Mouse (Mus musculus): ENCODE measurements around the gene Dnase1l1. TPM values are rescaled to one million over a fixed set of nuclear protein-coding genes. Genes with fewer than 3 reads are reported as not detected.

The Dnase1l1 gene
- 21.8 and 24.2 TPM in 2 replicates for polyA plus RNA-seq (2012; rRNA removed)

DNA sequence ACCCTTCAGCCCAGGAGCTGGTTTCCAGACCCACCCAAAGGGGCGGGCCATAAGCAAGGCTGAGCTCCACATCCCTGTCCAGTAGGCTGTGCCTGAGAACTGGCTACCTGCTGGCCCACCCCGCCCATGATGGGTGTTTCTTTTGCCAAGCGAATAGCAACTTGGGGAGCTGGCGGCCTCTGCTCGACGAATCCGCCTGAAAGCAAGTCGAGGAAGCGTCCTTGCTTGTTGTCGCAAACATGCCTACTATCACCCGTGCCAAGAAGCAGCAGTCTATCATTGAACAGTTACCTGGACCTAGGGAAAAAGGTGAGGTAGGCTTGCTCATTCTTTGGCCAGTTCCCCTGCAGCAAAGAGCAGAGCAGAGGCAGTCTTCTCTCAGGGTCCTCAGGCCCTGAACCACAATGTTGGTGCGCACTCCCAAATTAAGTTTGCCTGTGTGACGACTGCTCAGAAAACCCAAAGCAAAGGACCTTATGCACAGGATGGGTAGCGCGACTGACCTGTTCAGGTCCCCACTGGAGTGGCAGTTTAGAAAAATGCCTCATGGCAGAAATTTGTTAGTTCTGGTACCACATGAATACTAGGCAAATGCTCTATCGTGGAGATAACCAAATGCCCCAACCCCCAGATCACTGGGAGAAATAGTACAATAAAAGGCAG lies at the start of gene Dnase1l1, which contains the start of gene Taz:
Gene Dnase1l1 (minus strand): TSS at position 606 of the 663 bp plus-strand sequence.
Gene Taz (plus strand): TSS at position 181 of the 663 bp plus-strand sequence.

DNA sequence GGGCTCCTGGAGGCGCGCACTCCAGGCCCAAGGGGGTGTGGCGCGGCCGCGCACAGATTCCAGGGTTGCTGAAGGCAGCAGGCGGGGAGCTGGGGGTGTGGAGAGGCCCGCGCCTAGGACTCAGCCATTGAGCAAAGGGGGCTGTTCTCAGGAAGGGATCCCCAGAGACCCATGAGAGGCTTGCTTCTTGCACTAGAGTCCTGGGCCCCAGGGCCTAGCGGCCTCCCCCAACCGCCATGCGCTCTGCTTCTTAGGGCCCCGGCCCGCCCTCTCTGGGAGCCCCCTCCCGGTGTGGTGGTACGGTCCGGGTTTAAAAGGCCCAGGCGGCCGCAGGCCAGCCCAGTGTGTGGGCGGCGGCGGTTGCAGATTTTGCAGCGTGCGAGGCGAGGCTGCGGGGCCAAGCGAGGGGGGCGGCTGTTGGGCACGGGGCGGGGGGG lies 46.6 kb upstream of the Dnase1l1 start, which contains the start of gene Plxna3:
Gene Plxna3 (plus strand): TSS at position 342 of the 437 bp plus-strand sequence.

DNA sequence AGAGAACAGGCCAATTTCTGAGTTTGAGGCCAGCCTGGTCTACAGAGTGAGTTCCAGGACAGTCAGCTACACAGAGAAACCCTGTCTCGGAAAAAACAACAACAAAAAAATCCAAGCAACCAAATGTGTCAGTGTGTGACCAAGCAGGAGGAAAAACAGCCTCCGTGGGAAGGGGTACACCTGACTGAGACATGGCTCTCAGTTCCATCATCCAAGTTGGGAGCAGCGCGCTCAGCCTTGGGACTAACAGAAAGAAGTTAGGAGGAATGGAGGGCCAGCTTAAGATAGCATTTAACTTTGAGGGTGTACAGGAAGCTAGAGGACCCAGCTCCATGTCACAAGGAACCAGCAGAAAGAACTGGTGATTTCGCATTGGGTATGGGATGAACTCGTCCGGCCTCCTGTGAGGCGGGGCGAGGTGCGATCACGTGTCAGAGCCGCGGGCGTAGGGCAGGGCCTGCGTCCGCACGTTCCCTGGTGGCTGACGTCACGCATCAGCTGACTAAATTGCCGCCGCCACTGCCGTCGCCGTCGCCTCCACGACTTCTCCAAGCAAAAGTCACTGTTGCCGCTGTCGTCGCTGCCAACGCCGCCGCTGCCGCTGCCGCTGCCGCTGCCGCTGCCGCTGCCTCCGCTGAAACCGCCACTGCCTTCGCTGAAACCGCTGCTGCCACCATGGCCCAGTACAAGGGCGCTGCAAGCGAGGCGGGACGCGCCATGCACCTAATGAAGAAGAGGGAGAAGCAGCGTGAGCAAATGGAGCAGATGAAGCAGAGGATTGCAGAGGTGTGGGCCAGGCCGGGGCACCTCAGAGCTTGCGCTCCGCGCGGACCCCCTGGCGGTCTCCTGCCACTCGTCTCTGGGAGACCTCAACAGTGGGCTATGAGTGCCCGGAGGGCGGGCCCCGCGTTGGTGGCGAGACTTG lies 30.7 kb upstream of the Dnase1l1 start, which contains the start of gene Fam50a:
Gene Fam50a (plus strand): TSS at position 494 of the 925 bp plus-strand sequence.

DNA sequence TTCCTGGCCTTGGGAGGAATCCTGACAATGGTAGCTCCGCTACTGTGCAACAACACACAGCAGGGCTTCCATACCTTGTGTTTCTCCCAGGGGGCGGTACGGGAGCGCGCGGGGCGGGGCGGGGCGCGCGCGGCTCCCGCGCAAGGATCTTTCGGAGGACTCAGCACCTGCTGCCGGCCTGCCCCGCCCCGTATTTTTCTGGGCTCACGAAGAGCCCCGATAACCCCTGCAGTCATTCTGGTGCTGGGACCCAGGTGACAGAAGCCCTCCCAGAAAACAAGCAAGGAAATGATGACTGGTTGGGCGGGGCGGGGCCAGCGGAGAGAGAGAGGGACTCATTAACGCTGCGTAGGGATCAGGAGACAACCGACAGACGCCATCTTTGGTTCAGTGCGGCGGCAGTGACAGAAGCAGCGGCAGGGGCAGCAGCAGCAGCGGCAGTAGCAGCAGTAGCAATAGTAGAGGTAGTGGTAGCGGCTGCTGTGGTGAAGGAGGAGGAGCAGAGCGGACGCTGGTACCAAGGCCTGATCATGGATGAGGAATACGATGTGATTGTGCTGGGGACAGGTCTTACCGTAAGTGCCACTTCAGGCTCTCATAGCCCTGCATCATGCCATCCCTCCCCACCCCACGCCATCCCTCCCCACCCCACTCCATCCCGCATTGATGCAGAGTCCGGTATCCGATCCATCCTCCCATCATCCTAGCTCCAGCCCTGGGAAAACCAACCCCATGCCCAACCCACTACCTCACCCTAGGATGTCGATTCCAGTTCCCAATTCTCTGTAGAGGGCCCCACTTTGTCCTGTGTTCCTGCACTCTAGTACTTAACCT lies 22.9 kb upstream of the Dnase1l1 start, which contains the start of gene Gdi1:
Gene Gdi1 (plus strand): TSS at position 132 of the 834 bp plus-strand sequence.

DNA sequence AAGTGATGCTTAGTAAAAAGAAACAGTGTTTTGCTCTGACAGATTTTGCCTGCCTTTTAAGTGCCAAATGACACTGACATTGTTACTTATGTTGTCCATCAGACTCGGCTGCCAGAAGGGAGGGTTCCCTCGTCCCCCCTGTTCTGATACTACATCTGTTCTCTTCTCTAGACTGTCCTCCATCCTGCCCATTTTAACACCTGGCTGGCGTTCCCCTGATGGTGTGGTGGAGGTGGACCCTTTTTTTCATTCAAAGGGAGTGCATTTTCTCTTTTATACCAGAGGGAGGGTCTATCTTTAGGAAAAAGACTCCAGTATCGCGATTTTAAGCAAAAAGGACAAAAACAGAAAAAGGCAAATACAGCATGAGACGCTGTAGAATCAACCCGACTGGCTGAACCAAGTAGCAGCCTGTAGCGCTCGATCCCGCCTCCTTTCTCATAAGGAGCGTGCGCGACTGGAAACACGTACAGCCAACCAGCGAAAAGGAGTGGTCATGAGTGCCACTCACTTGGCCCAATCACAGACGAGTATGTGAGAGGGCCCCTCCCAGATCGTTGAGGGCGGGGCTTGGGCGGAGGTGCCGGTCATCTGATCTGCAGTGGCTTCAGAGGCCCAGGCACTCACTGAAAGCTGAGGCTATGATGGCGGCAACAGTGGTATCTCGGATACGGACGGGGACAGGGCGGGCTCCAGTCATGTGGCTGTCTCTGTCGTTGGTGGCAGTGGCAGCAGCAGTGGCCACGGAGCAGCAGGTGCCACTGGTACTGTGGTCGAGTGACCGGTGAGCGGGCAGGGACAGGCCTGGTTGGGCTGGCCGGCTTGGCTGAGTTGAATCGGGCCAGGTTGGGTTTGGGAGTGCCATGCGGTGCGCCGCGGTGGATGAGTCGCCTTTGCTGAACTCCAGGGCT lies 14.7 kb upstream of the Dnase1l1 start, which contains the start of gene Atp6ap1:
Gene Atp6ap1 (plus strand): TSS at position 560 of the 911 bp plus-strand sequence.

DNA sequence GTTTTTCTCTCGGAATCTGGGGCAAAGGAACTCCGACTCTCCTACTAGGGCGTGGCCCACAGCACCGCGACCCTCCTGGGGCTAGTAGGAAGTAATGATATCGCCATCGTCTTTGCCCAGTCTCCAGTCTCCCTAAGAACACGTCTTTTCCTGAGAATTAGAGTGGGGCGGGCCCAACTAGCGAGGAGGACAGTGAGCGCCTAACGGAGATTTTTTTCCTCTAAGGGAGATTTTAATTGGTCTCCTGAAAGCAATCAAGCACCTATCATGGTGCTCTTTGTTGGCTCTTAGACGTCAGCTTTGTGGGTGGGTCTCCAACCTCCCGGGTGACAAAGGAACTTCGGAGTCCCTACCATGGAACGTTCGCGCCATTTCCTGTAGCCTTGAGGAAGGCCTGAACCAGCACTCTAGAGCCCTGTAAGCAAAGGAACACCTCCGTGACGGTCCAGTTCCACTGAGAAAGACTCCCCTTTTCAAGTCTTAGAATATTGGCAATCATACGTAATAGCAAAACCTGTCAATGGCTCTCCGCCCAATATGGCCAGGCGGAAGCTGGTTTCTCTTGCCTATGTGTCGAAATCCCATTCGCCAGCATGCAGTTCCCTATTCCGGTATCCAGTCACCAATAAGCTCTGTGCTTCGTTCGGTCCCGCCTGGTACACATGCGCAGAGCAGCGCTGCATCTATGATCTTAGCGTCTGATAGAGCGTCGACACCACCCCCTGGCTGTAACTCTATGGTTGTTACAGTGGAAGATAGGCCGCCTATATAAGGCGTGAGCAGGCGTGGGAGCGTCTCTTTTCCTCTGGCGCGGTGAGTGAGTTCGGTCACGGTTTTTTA lies 11.9 kb downstream of the Dnase1l1 start, which contains the start of gene Rpl10:
Gene Rpl10 (plus strand): TSS at position 751 of the 840 bp plus-strand sequence.

DNA sequence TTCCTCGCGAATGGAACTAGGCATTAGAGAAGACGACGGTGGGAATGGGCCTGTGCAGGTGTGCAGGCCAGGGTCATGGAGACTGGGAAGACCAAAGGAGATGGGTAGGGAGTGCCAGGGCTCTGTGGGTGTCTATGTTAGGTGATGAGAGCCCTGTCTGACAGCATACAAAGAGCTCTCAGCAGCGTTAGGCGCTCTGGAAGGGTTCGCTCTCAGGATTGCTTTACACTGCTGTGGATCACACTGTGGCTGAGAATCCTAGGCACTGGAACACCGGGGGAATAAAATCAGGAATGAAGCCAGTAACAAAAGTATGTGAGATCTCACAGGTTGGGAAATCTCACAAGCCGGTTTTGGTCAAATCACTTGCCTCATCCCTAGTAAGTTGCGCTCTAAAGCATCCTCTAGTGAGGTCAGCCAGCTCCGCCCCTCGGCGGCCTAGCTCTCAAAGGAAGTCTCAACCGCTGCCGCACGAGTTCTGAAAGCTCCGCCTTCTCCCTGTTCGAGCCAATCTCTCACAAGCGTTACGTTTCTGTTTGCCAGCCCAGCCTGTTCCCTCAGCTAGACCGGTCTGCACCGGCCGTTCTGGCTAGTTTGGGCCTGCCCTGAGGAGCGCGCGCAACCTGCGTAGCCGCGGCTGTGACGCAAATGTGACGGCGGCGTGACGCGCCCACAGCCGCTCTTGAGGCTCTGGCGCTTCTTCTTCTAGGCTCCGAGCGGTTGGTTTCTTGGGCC lies 27.8 kb downstream of the Dnase1l1 start, which contains the start of gene Emd:
Gene Emd (plus strand): TSS at position 535 of the 735 bp plus-strand sequence.

DNA sequence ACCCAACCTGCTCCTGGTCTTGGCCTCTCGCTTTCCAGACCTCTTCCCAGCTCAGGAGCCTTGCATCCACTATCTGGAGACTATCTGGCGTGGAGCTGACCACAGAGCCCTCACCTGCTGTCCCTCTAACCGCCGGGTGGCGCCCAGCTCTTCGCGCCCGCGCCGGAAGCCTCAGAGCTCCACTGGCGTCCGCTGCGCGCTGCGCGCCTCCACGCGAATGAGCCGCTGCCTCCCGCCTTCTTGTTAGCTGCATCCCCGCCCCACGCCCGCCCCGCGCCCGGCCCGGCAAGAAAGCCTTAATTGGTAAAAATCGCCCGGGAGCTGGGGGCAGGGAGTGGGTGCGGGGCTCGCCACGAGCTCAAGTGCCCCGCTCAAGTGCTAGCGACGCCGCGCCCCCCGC lies 32.5 kb downstream of the Dnase1l1 start, which contains the start of gene Flna:
Gene Flna (minus strand): TSS at position 206 of the 400 bp plus-strand sequence.

Other genes with a start within 250 kb of the Dnase1l1 start
- not detected in 2 replicates for gene Opn1mw, start 154.9 kb downstream of the Dnase1l1 start, polyA plus RNA-seq (2012; rRNA removed)
- gene Mecp2, start 147.0 kb downstream of the Dnase1l1 start, polyA plus RNA-seq (2012; rRNA removed): 3.7 and 4.0 TPM in 2 replicates
- gene Tex28, start 114.5 kb downstream of the Dnase1l1 start, polyA plus RNA-seq (2012; rRNA removed): not detected in 2 replicates
- not detected in 2 replicates for gene Tktl1, start 105.1 kb downstream of the Dnase1l1 start, polyA plus RNA-seq (2012; rRNA removed)
- gene Flna, start 32.5 kb downstream of the Dnase1l1 start, polyA plus RNA-seq (2012; rRNA removed): 62.6 and 67.5 TPM in 2 replicates
- gene Emd, start 27.6 kb downstream of the Dnase1l1 start, polyA plus RNA-seq (2012; rRNA removed): 24.7 and 30.3 TPM in 2 replicates
- gene Rpl10, start 11.5 kb downstream of the Dnase1l1 start, polyA plus RNA-seq (2012; rRNA removed): 1,179 and 1,434 TPM in 2 replicates
- 18.0 and 20.9 TPM in 2 replicates for gene Taz, start 425 bp downstream of the Dnase1l1 start, polyA plus RNA-seq (2012; rRNA removed)
- gene Atp6ap1, start 14.8 kb upstream of the Dnase1l1 start, polyA plus RNA-seq (2012; rRNA removed): 58.9 and 70.1 TPM in 2 replicates
- 101 and 102 TPM in 2 replicates for gene Gdi1, start 22.7 kb upstream of the Dnase1l1 start, polyA plus RNA-seq (2012; rRNA removed)
- 22.3 and 24.1 TPM in 2 replicates for gene Fam50a, start 30.7 kb upstream of the Dnase1l1 start, polyA plus RNA-seq (2012; rRNA removed)
- gene Plxna3, start 46.7 kb upstream of the Dnase1l1 start, polyA plus RNA-seq (2012; rRNA removed): 2.8 and 2.9 TPM in 2 replicates
- gene Lage3, start 71.3 kb upstream of the Dnase1l1 start, polyA plus RNA-seq (2012; rRNA removed): 43.3 and 50.5 TPM in 2 replicates
- 18.2 and 19.7 TPM in 2 replicates for gene Ubl4a, start 90.9 kb upstream of the Dnase1l1 start, polyA plus RNA-seq (2012; rRNA removed)
- 3.6 and 4.8 TPM in 2 replicates for gene Slc10a3, start 91.0 kb upstream of the Dnase1l1 start, polyA plus RNA-seq (2012; rRNA removed)
- 5.9 and 7.1 TPM in 2 replicates for gene Fam3a, start 110.9 kb upstream of the Dnase1l1 start, polyA plus RNA-seq (2012; rRNA removed)
- gene Ikbkg, start 111.0 kb upstream of the Dnase1l1 start, polyA plus RNA-seq (2012; rRNA removed): 12.9 and 13.4 TPM in 2 replicates
- gene G6pdx, start 146.9 kb upstream of the Dnase1l1 start, polyA plus RNA-seq (2012; rRNA removed): 22.1 and 30.4 TPM in 2 replicates
- gene Gm6880, start 199.1 kb upstream of the Dnase1l1 start, polyA plus RNA-seq (2012; rRNA removed): not detected in 2 replicates

All from liver, embryonic 14 days (tissue).